Mouse (Mus musculus): Measurements from ENCODE around the gene Guca2b.

GRCm38 (mm10) chr4:119614724-119615123, 44.0 kb downstream of the Guca2b start:
- TF ChIP-seq POLR2A (IDR thresholded peaks at IDR 0.05; ENCODE audit: insufficient read depth, low read depth, low read length) = no peak
- no peak for TF ChIP-seq CTCF (IDR thresholded peaks at IDR 0.05; ENCODE audit: insufficient read depth, low read depth, low read length)

Data from olfactory bulb, adult 2 months (tissue).